Mouse (Mus musculus) monocyte, adult 2 months (primary cell): Measurements from ENCODE around the gene Mapk6.

Experiments
- DNase-seq, 2 experiments: peaks; one replicate each; pipeline ENCODE4 v3.0.0; 2022; ENCODE audit warnings: low spot score in 2 of 2, low read depth in 1 of 2

Gene Mapk6

DNA sequence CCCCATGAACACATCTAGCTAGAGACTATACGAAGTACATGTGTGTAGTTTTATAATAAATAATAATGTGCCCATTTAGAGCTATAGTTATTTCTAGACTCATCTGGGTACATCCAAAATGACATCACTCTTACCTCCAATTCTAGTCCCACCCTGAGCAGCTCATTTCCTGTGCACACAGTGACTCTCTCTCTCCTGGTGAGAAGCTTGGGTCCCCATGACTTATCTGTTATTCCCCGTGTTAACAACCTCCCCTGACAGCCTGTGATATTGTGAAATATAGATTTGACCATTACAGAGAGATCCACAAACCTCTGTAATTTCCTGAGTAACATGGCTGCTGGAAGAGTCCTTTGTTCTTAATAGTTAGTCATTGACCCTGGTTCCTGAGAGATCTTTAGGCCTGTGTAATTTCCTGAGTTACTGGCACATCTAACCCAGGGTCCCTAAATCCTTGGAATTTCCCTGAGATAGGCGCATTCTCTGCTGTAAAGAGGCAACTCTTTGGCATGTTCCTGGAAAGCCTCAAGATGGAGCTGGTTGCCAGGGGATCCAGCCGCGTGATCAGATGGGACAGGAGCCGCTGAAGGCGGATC is 16.1 kb upstream of the Mapk6 start:
- no peak for DNase-seq

DNA sequence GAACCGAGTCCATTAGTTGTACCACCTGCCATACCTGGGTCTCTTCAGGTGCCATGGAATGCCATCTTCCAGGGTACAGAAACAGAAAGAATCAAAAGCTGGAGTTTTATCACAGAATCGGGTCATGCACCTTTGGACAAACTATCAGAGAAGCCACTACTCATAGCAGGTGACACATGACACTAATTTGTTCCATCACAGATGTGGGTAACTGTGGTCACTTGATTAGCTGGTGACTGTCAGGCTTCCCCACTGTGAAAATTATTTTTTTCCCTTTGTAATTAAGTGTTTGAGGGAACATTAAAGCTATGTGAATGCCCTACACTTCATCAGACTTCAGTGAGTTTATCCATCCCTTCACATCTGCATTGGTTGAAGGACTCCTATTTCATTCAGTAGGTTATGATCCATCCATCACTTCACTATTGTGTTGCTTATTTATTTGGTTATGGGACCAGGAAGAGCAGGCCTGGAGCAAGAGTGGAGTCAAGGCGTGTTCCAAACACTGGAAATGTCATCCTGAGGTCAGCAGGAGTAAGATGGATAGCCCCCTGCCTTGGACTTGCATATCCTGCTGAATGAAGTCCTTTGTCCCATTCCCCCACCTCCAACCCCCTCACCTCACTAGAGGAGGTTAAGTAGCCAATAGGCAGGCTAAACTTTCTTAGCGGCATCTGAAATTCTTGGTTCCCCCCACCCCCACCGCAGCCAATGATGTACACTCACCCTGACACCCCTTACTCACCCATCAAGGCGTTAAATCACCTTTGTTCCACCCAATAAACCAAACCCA is 14.7 kb upstream of the Mapk6 start:
- no peak for DNase-seq

DNA sequence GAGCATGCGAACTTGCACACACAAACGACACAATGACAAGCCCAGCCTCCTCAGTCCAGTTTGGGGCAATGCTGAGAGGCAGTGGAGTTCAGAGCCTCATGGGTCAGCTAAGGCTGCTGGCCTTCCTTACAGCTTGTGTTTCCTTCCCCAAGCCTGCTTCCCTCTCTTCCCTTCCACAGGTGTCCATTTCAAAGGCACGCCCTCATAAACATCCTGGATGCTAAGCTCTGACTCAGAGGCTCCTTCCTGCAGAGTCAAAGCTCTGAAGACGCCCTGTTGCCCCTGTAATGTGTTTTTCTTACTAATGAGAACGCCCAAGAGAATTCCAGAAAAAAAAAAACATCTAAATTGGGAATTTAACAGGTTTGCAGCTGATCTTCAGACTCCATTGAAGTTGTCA is 13.9 kb upstream of the Mapk6 start:
- no peak for DNase-seq

DNA sequence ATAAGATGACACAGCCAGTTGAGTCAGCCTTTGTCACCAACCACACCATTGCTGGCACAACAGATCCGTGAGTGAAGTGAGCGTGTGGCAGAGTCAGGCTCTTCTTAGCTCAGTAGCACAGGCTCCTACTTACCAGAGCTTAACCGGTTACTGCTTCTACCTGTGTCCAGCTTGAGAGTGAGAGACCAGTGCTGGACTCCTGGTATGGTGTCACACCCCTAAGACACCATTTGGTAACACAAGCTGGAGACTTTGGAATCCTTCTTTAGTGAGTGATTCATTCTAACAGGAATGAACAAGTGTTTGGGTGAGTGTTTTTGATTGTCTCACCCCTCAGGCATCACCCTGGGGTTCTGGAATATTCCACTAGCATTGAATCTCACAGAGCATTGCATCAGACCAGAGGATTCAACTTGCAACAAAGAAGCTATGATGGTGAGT is 12.5 kb upstream of the Mapk6 start:
- DNase-seq, result no peak

DNA sequence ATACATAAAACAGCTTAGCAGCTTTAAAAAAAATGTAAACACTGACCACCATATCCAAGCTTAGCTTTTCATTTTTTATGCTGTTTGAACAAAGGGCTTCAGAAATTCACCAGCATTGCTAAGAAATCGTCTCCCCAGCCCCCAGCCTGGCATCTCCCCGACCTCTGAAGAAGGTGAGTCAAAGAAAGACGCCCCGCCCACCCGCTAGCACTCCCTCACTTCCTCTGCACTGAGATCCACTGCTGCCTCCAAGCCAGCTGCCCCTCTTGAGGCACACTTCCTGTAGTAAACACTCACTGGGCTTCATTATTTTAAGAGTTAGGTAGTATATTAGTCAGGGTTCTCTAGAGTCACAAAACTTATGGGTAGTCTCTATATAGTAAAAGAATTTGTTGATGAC is 4.4 kb upstream of the Mapk6 start:
- no peak for DNase-seq

DNA sequence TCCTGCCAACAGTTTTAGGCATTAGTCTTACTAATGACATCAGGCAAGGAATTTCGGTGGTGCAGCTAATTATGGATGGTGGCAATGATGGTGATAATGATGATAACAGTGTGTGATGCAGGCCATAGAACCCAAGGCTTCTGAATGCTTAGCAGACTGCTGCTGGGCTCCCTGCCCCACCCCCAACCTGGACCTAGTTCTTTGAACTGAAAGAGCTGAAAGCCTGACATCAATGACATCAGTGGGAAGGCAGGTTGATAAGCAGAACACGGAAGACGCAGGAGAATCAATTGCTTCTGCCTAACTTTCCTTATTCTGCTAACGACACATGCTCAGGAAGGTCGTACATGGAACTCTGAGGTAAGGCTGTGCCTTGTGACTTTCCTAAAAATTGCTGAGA is 3.4 kb upstream of the Mapk6 start:
- DNase-seq, result no peak

DNA sequence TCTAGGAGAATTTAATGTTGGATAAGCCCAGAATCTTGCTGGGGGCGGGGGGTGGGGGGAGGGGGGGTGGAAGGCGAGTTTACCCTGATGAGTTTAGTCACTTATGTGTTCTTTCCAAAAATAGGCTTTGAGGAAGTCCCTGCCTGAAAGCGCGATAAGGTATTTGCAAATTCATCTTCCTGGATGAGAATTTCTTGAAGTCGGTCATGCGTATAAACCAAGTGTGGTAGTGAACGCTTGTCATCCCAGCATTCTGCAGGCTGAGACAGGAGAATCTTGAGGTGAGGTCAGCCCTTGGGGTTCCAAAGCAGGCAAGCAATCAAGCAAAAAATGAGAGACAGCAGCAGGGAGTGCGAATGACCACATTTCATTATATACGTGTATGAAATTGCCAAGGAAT is 1.8 kb upstream of the Mapk6 start:
- no peak for DNase-seq

- DNase-seq, result no peak
These were observed 1.2 kb upstream of the Mapk6 start for GRCm38 (mm10) chr9:75410868-75411487.

GRCm38 (mm10) chr9:75409031-75409851 is 564 bp downstream of the Mapk6 start:
- DNase-seq, result peak; percentile 76 to 82

DNA sequence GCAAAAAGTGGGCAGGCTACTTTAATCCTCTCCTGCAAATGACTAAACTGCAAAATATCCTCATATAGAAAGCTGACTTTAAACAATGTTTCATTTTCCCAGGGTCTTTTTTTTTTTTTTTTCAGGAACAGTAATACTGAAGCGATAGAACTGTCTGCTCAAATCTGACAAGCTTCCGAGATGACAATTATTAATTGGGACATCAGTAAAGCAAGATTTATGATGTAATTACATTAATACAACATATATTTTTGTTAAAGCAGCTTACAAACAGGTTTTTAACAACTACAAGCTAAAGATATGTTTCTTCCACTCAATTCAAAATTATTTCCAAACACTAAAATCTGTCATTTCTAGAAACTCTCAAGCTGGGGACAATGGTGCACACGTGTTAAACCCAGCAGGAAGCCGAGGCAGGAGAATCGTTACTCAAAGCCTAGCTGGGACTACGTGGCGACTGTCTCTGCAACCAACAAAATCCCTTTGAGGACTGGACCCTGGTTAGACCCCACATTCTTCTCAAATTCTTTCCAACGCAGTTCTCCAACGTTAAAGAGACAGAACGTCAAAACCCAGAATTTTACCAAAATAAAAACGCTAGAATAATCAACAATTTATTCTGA is 1.5 kb downstream of the Mapk6 start:
- DNase-seq, result no peak

DNA sequence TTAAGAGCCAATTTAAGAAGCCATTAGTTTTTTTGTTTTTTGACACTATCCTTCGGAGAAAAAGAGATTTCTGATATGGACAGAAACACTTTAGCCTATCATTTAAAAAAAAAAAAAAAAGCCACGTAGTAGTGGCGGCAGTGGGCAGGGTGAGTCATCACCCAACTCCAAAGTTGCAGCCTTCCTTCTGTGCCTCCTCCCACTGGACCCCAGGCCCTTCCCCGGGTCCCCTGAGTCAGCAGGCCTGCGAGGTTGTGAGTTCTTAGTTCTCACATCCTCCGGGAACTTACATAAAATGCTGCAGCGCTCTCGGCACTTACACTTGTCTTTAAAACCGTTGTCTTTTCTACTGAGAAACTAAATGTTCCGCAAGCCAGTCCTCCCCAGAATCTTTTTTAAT is 2.0 kb downstream of the Mapk6 start:
- DNase-seq, result peak; percentile 50 to 62

DNA sequence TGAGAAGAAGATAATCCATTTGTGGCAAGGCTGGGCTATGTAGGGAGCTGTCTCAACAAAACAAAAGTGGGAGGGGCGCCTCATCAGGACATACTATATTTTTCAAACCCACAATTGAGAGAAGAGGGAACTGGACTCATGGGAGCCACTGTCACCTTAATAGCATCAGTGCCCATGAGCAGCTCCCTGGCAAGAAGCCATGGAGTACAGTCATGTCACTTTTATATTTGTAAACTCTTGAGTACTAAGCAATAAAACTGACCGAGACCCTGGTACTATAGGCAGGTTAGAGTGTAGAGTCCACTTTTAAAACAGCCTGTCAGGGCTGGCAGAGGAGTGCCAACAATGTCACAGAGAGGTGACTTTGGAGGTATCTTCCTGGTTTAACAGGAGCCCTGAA is 3.7 kb downstream of the Mapk6 start:
- no peak for DNase-seq

DNA sequence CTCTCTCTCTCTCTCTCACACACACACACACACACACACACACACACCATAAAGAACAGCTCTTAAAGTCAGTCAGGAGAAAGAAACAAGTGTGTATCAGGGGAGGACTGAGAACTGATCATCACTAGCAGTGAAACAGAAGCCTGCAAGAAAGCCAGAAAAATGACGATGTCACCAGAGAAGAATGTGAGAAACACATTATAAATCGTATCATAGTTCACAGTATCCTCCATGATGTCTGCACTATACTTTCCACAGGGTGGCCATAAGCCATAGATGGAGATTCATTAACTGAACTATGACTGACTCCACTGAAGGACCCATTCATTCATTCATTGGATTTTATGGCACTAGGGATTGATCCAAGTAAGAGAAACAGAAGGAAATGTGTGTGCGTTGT is 6.3 kb downstream of the Mapk6 start:
- no peak for DNase-seq

DNA sequence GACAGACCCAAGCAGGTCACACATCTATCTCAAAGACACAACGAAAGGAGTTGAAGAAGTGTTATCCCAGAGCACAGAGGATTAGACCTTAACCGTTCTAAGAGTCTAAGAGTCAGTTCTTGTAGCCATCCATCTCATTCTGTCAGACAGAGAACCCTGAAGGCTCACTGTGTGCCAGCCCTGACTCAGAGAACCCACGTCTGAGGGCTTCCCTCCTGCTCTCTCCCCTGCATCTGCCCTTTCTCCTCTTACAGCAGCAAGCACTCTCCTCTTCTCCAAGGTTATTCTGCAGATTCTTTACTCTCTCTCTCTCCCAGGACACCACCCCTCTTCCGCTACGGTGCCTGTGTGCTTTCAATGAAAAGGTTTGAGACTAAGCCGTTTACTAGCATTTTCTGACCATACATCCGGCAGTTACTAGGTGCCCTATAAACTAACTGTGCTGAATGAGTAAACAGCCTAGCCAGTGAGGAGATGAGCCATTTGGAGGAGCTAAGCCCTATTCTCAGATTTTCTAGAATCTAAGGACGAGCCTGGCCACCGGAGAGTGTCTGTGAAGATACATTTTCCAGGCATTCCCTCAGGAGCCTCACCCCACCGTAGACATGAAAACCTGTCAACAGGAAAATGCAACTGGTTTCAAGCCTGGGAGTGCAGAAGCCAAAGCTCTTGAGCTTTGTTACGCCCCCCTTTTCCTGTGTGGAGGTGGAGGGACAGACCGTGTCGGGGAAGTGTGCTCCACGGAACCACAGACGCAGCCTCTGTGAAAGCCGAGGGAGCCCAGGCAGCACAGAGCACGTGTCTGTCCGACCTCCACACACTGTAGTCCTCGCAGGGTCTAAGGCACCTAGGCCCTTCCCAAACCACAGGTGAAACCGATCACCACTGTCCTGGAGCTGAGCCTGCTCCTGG is 8.0 kb downstream of the Mapk6 start:
- no peak for DNase-seq

- no peak for DNase-seq
These were observed 9.2 kb downstream of the Mapk6 start for GRCm38 (mm10) chr9:75400639-75401038.

- no peak for DNase-seq
These were observed 10.7 kb downstream of the Mapk6 start for GRCm38 (mm10) chr9:75399069-75399468.

GRCm38 (mm10) chr9:75395971-75396370 is 13.8 kb downstream of the Mapk6 start:
- no peak for DNase-seq

- DNase-seq, result no peak
These were observed 16.6 kb downstream of the Mapk6 start for GRCm38 (mm10) chr9:75393251-75393650.

- no peak for DNase-seq
These were observed 24.4 kb downstream of the Mapk6 start for GRCm38 (mm10) chr9:75385218-75385974.
